Mouse (Mus musculus): ENCODE results near the gene Zbtb12.
"Not testable (repeated sequence)": the region's sequence is repeated elsewhere in the genome, so short reads cannot be mapped to it uniquely, and the experiment has no call there.

The Zbtb12 gene

DNA sequence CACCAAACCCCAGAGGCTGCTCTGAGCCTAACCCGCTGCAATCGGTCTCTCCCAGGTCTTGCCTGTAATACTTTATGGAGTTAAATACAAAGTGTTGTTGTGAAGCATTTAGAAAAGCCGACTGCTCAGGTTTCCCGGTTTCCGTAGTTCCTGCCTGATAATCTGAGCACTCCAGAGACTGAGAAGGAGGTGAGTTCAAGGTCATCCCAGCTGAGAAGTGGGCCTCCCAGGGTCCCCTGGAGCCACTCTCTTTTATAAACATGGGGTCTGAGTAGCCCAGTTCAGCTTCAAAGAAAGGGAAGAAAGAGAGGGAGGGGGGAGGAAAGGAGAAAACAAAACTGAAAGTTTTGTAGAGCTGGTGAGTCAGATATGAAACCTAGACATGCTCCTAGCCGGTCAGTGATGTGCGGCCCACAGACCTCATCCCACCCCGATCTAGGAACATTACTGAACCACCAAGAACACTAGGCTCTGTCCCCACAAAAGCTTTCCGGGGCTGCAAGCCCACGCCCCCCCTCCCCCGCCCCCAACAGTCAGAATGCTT, at the start of gene Zbtb12:
Zbtb12 (plus strand) TSS at position 148 of the 544 bp plus-strand sequence.
- ChIA-PET CTCF (interaction anchor here (0.6 to 2.7 kb wide), 12 partner anchors 12 to 307 kb away, joined by 3 to 13 read pairs (median 4); no protein-coding TSS in a partner anchor), POLR2A (interaction anchor here in 3 of 4 experiments (0.8 to 2.7 kb wide), 21 partner anchors 11 to 73 kb away, joined by 3 to 10 read pairs (median 4); partner anchors contain the start of genes C2 (in 1 of the 3), Ehmt2 (in 1 of the 3) and Neu1 (in 1 of the 3))

- CTCF ChIA-PET, POLR2A ChIA-PET: not testable (repeated sequence)
These were observed 48.5 kb upstream of the Zbtb12 start for GRCm38 (mm10) chr17:34830776-34831175.

DNA sequence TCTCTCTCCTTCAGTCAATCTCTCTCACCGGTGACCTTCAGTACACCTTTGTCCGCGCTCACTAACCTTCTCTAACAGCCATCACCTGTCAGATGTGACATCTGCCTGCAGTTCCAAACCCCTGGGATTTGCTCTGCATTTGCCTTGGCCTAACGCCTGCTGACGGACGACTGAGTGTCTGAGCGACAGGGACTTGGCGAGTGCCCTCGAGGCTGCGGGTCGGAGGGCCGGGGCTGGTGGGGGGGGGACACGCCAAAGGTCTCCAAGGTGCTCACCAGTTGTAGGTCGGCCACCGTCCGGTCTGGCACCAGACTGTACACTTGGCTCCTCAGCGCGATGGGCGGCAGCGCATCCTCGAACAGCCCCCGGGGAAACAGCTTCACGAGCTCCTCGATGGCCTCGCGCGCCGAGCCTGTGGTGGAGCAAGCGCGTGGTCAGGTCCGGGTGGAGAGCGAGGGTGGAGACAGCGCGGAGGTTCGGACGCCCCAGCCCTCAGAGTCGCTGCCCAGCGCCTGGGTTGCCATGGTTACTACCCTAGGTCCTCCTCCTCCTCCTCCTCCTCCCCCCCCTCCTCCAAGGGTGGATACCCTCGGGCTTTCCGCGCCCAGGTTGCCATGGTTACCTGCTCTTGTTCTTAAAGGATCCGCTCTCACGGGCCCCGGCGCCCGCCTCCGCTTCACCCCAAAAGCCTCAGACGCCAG, 43.0 kb upstream of the Zbtb12 start:
- POLR2A ChIA-PET = interaction anchor here in 3 of 4 experiments (0.6 to 4.9 kb wide), 12 partner anchors 10 to 1087 kb away, joined by 3 to 31 read pairs (median 5); partner anchors contain the start of genes Nelfe (in 3 of the 3) and Skiv2l (in 3 of the 3)
- CTCF ChIA-PET = interaction anchor here in 1 of 4 experiments (0.6 kb wide), 1 partner anchor 67 kb away, joined by 16 read pairs; no protein-coding TSS in a partner anchor

DNA sequence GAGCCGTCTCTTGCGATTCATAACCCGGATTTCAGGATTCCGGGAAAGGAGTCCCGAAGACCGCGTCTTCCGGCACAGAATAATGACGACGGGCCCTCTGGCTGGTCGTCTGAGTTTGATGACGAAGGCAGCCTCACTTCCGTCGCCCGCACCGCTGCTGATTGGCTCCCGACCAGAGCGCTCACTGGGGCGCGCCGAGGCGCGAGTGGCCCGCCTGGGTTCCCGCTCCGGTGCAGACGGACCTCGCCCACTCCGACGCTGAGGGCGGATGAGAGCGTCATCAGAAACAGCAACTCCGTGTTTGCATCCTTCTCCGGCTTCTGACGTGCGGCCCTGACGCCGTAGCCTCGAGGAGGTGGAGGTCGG, 42.4 kb upstream of the Zbtb12 start, which contains the start of the genes Stk19 and Dxo:
Stk19 (minus strand) TSS at position 90 of the 366 bp plus-strand sequence.
Dxo (plus strand) TSS at position 164 of the 366 bp plus-strand sequence.
- CTCF ChIA-PET = interaction anchor here in 3 of 4 experiments (0.6 to 1.6 kb wide), 4 partner anchors 13 to 66 kb away, joined by 3 to 16 read pairs (median 4); partner anchors contain the start of genes Nelfe (in 1 of the 3) and Skiv2l (in 1 of the 3)
- POLR2A ChIA-PET = interaction anchor here in 3 of 4 experiments (0.9 to 4.9 kb wide), 9 partner anchors 10 to 231 kb away, joined by 3 to 31 read pairs (median 8); partner anchors contain the start of genes Nelfe (in 3 of the 3), Skiv2l (in 3 of the 3) and Lsm2 (in 1 of the 3)

DNA sequence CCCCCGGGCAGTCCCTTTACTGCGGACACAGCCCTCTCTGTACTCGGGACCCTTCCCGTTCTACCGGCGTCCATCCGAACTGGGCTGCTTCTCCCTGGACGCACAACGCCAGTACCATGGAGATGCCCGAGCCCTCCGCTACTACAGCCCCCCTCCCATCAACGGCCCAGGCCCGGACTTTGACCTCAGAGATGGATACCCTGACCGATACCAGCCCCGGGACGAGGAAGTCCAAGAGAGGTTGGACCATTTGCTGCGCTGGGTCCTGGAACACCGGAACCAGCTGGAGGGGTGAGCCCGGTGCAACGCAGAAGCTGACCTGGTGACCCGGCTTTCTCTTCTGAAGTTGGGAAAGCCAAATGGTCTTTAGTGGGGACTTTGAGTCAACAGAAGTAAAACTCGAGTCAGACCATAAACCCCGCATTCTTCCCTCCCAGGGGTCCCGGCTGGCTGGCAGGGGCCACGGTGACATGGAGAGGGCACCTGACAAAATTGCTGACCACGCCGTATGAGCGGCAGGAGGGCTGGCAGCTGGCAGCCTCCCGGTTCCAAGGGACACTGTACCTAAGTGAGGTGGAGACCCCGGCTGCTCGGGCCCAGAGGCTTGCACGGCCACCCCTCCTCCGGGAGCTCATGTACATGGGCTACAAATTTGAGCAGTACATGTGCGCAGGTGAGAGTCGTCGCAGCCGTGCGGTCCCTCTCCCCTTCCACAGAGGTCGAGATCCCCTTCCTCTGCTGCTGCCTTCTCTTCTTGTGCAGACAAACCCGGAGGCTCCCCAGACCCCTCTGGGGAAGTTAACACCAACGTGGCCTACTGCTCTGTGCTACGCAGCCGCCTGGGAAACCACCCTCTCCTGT, 41.6 kb upstream of the Zbtb12 start:
- POLR2A ChIA-PET = interaction anchor here in 3 of 4 experiments (0.6 to 4.9 kb wide), 13 partner anchors 9 to 439 kb away, joined by 3 to 31 read pairs (median 3); partner anchors contain the start of genes Nelfe (in 3 of the 3), Skiv2l (in 3 of the 3) and Lsm2 (in 1 of the 3)
- CTCF ChIA-PET = interaction anchor here in 3 of 4 experiments (0.6 to 1.6 kb wide), 3 partner anchors 12 to 42 kb away, joined by 3 to 6 read pairs (median 3); partner anchors contain the start of genes Nelfe (in 1 of the 3) and Skiv2l (in 1 of the 3)

GRCm38 (mm10) chr17:34838785-34839184, 40.5 kb upstream of the Zbtb12 start:
- POLR2A ChIA-PET = interaction anchor here in 3 of 4 experiments (2.4 to 4.9 kb wide), 3 partner anchors 10 to 11 kb away, joined by 8 to 31 read pairs (median 23); partner anchors contain the start of genes Nelfe (in 3 of the 3) and Skiv2l (in 3 of the 3)
- CTCF ChIA-PET = no interaction called here

- ChIA-PET CTCF (interaction anchor here in 2 of 4 experiments (0.9 to 1.1 kb wide), 2 partner anchors 15 to 82 kb away, joined by 3 read pairs; no protein-coding TSS in a partner anchor), POLR2A (interaction anchor here in 2 of 4 experiments (1.2 to 4.9 kb wide), 5 partner anchors 9 to 124 kb away, joined by 4 to 23 read pairs (median 5); partner anchors contain the start of genes Skiv2l (in 2 of the 2) and Nelfe (in 1 of the 2))
These were observed 38.5 kb upstream of the Zbtb12 start for GRCm38 (mm10) chr17:34840736-34841307.

GRCm38 (mm10) chr17:34844884-34845283, 34.4 kb upstream of the Zbtb12 start:
- CTCF ChIA-PET = interaction anchor here in 1 of 4 experiments (0.6 kb wide), 1 partner anchor 198 kb away, joined by 8 read pairs; the partner anchor contains the start of gene Atf6b
- POLR2A ChIA-PET = interaction anchor here in 1 of 4 experiments (1.4 to 1.6 kb wide), 2 partner anchors 12 to 105 kb away, joined by 3 to 5 read pairs; no protein-coding TSS in a partner anchor

DNA sequence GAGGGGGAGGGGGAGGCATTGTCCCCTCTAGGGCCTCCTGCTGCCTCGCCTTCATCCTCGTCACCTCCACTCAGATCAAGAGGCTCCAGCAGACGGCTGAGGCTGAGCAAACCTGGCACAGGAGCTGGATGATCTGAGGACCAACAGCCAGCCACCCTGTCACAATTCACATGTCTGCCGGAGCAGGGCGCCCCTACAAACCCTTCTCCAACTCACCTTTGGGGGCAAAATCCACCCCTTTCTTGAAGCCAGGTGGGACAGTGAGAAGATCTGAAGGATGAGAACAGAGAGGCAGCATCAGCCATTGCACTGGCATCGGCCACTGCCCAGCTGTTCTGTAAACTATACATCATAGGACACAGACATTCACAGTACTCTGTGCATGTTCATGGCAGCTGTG, 32.1 kb upstream of the Zbtb12 start:
- CTCF ChIA-PET = interaction anchor here in 1 of 4 experiments (0.6 kb wide), 1 partner anchor 241 kb away, joined by 3 read pairs; no protein-coding TSS in a partner anchor
- POLR2A ChIA-PET = interaction anchor here in 3 of 4 experiments (0.6 to 4.1 kb wide), 3 partner anchors 10 to 12 kb away, joined by 4 to 31 read pairs (median 8); partner anchors contain the start of genes Dxo (in 2 of the 3) and Stk19 (in 2 of the 3)

DNA sequence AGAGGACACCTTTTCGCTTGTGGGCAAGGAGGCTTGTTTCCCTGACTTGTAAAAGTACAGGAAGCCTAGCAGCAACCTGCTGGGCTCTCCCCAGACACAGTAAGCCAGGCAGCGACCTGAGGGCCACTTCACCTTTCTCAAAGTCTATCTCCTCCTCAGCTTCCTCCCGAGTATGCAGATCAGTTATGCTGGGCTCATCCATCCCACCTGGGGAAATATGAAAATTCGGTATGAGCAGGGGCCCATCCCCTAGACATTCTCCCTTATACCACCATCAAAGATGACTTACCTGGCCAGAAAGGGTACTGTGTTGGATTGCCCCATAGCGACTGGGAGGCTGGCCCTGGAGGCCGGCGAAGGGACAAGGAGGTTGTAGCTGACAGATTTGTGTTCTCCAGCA, 31.7 kb upstream of the Zbtb12 start:
- ChIA-PET CTCF (no interaction called here), POLR2A (interaction anchor here in 3 of 4 experiments (0.6 to 4.1 kb wide), 4 partner anchors 10 to 451 kb away, joined by 4 to 31 read pairs (median 6); partner anchors contain the start of genes Dxo (in 2 of the 3) and Stk19 (in 2 of the 3))

GRCm38 (mm10) chr17:34849722-34850516, 29.4 kb upstream of the Zbtb12 start, which contains the start of the genes Skiv2l and Nelfe:
TSS of gene Skiv2l (minus strand) at chr17:34850210.
TSS of gene Nelfe (plus strand) at chr17:34850391.
- ChIA-PET POLR2A (interaction anchor here in 3 of 4 experiments (0.6 to 4.1 kb wide), 32 partner anchors 9 to 948 kb away, joined by 3 to 31 read pairs (median 4); partner anchors contain the start of genes Dxo (in 3 of the 3), Stk19 (in 3 of the 3), Agpat1 (in 2 of the 3) and Atf6b (in 1 of the 3)), CTCF (interaction anchor here in 3 of 4 experiments (0.6 to 1.4 kb wide), 5 partner anchors 12 to 231 kb away, joined by 3 to 6 read pairs (median 4); partner anchors contain the start of genes Dxo (in 1 of the 3) and Stk19 (in 1 of the 3))

- CTCF ChIA-PET = interaction anchor here in 3 of 4 experiments (0.6 to 1.2 kb wide), 4 partner anchors 13 to 231 kb away, joined by 3 to 6 read pairs (median 4); partner anchors contain the start of genes Dxo (in 1 of the 3) and Stk19 (in 1 of the 3)
- POLR2A ChIA-PET = interaction anchor here in 3 of 4 experiments (0.9 to 4.1 kb wide), 6 partner anchors 12 to 271 kb away, joined by 3 to 31 read pairs (median 6); partner anchors contain the start of genes Dxo (in 3 of the 3), Stk19 (in 3 of the 3) and Csnk2b (in 1 of the 3)
These were observed 28.7 kb upstream of the Zbtb12 start for GRCm38 (mm10) chr17:34850517-34851125.

DNA sequence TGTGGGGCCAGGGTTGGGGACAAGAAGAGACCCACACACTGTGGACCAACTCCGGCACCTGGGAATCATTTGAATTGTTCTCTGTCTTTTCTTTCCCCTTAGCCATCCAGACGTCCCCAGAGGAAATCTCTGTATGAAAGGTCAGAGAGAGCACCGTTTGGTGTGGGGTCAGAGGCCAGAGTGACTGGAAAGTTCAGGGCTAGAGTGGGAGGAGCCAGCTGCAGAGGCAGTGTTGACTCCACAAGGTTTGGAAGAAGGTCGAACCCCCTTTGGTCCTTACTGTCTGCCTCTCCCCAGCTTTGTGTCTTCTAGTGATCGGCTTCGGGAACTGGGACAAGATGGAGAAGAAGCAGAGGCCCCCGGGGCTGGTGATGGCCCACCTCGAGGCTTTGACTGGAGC, 25.8 kb upstream of the Zbtb12 start:
- CTCF ChIA-PET = interaction anchor here in 2 of 4 experiments (0.7 to 1.1 kb wide), 2 partner anchors 9 to 10 kb away, joined by 3 to 4 read pairs; no protein-coding TSS in a partner anchor
- POLR2A ChIA-PET = interaction anchor here in 3 of 4 experiments (0.6 to 2.8 kb wide), 6 partner anchors 10 to 96 kb away, joined by 3 to 11 read pairs (median 3); no protein-coding TSS in a partner anchor

DNA sequence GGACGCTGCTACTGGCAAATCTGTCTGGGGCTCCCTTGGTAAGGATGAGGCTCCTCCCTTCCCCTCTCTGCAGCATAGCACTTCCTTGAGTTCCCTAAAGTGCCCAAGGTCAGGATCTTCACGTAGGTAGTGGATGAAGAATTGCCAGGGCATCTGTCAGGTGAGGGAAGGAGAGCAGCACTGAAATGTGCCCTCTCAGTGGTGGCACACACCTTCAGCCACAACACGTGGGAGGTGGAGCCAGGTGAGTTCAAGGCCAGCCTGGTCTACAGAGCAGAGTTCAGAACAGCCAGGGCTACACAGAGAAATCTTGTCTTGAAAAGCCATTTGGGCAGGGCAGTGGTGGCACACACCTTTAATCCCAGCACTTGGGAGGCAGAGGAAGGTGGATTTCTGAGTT, 24.5 kb upstream of the Zbtb12 start:
- ChIA-PET POLR2A (interaction anchor here in 3 of 4 experiments (0.7 to 3.2 kb wide), 8 partner anchors 10 to 126 kb away, joined by 3 to 29 read pairs (median 4); partner anchors contain the start of gene Lsm2 (in 1 of the 3)), CTCF (interaction anchor here in 3 of 4 experiments (1.1 to 2.3 kb wide), 6 partner anchors 9 to 94 kb away, joined by 3 to 18 read pairs (median 4); partner anchors contain the start of gene Gm20547 (in 1 of the 3))
